Comparison of ENCODE assay signal across 26 mouse cellular contexts in genomic region chr12:4836959-4837358, GRCm38 (mm10). TPM values are rescaled to one million over a fixed set of nuclear protein-coding genes. Genes with fewer than 3 reads are reported as not detected.
DNase-seq lines count a peak whose midpoint lies in the region; ATAC-seq and TF ChIP-seq lines count a peak whose summit lies in the region.
"Had no signal": no experiment of that assay in that cellular context is flagged by ENCODE, and none has a peak within 500 bp of the region (broad histone marks: within the 10 kb centered on the region; RNA-seq: fewer than 3 reads in every experiment).

No protein-coding gene starts in this region.

- DNase-seq in adrenal gland, adult 8-10 months: peak; percentile 25
- no peak for DNase-seq in adrenal gland, postnatal 25 days
- DNase-seq in liver, postnatal 0 days: no peak
- DNase-seq in liver: no peak
- peak; percentile 36 for DNase-seq in adrenal gland, postnatal 10 days
- peak; percentile 12 to 29 for DNase-seq in adrenal gland, postnatal 36 days
- no peak for DNase-seq in urinary bladder, adult 2 months (ENCODE audit: low spot score)
- DNase-seq: cerebellum, adult 18-20 months; cerebellum, adult 9-10 months; cerebellum, postnatal 14 days; gastrocnemius, postnatal 25 days; heart, adult 18-20 months; heart, postnatal 10 days; heart, postnatal 36 days; kidney, adult 18-20 months had no signal

- WGBS in liver, postnatal 0 days (ENCODE audit: insufficient replicate concordance): 48% methylated on average over 4 of the region's 4 CpGs

- no peak for TF ChIP-seq EP300 in liver, postnatal 0 days (IDR thresholded peaks at IDR 0.05; ENCODE audit: low read depth)

- H3K4me3 ChIP-seq in liver, postnatal 0 days (ENCODE audit: low read depth, low read length): no peak overlapping the region
- H3K4me3 ChIP-seq: forebrain, embryonic 10.5 days; forebrain, embryonic 13.5 days; heart, embryonic 12.5 days; heart, embryonic 15.5 days had no signal

- H3K9me3 ChIP-seq in liver, postnatal 0 days (ENCODE audit: low read length): no peaks in the 10 kb centered on the region
- H3K9me3 ChIP-seq: forebrain, embryonic 10.5 days; forebrain, embryonic 13.5 days; heart, embryonic 12.5 days; heart, embryonic 15.5 days had no signal

- peak; percentile 59 for ATAC-seq in liver, postnatal 0 days
- no peak for ATAC-seq in cerebellum, adult (ENCODE audit: insufficient number of reproducible peaks, low FRiP score, low TSS enrichment)
- ATAC-seq: activated CD4-positive, CD25-positive, alpha-beta regulatory T cell, adult 4 months; CD4-positive, CD25-positive, alpha-beta regulatory T cell, adult 4 months; forebrain, embryonic 13.5 days; forebrain, embryonic 16.5 days; hindbrain, postnatal 0 days; inflammation-experienced regulatory T-cells, adult 6 months had no signal

- peaks cover 10% of the 10 kb centered on the region; the same call in 1 of the 2 replicates for H3K4me1 ChIP-seq in liver, postnatal 0 days (ENCODE audit: insufficient read depth)

- H3K27me3 ChIP-seq in liver, postnatal 0 days (ENCODE audit: insufficient read depth, low read length): 0 out of 2 replicates have a peak, but pooled peaks cover 3% of the 10 kb centered on the region
- H3K27me3 ChIP-seq: heart, embryonic 12.5 days; heart, embryonic 15.5 days had no signal

- TF ChIP-seq CTCF in liver, postnatal 0 days (IDR thresholded peaks at IDR 0.05; ENCODE audit: low read depth): no peak

- 0 out of 2 replicates have a peak overlapping the region, but pooled peaks have one; percentile 25 for H3K27ac ChIP-seq in liver, postnatal 0 days (ENCODE audit: low read depth)
- H3K27ac ChIP-seq: forebrain, embryonic 10.5 days; forebrain, embryonic 13.5 days; heart, embryonic 15.5 days; hindbrain, embryonic 14.5 days; hindbrain, postnatal 0 days had no signal

- H3K36me3 ChIP-seq in liver, postnatal 0 days (replicated peaks; ENCODE audit: insufficient read depth, low read length): no peaks in the 10 kb centered on the region; the same call in 1 of the 2 replicates
- H3K36me3 ChIP-seq: heart, embryonic 15.5 days had no signal

- H3K4me2 ChIP-seq in liver, postnatal 0 days (ENCODE audit: low read depth, low read length): no peak overlapping the region
- H3K4me2 ChIP-seq: forebrain, embryonic 13.5 days; heart, embryonic 12.5 days; heart, embryonic 15.5 days; hindbrain, embryonic 14.5 days had no signal

- H3K9ac ChIP-seq in liver, postnatal 0 days (replicated peaks): no peak overlapping the region
- H3K9ac ChIP-seq: forebrain, embryonic 13.5 days; heart, embryonic 12.5 days; heart, embryonic 15.5 days; hindbrain, embryonic 14.5 days had no signal

RNA-seq across cellular contexts. Expression of gene Fkbp1b, which starts 4.4 kb away (rescaled TPM):
- total RNA-seq in adrenal gland, adult 8-10 months (2022): 10 to 100 TPM in 1 of 4 experiments, 1 to 10 TPM in 3; 2.8 to 16.0 (median 7.2) TPM
- total RNA-seq in adrenal gland, postnatal 25 days (2021): 5.6 and 7.2 TPM in 2 replicates
- polyA plus RNA-seq in liver, postnatal 0 days (2015; fragmentation: Nextera tagmentation; extraction: Ambion mirVana): 3.1 and 4.6 TPM in 2 replicates
- total RNA-seq in adrenal gland, postnatal 10 days (2021): 10 to 100 TPM; 10.6 to 19.8 TPM
- 1 to 10 TPM; 4.2 to 5.4 TPM for total RNA-seq in adrenal gland, postnatal 36 days (2021)
- polyA plus RNA-seq in urinary bladder, adult 2 months (2012; rRNA removed): 9.5 and 9.8 TPM in 2 replicates
- polyA plus RNA-seq: activated CD4-positive, CD25-positive, alpha-beta regulatory T cell, adult 4 months; CD4-positive, CD25-positive, alpha-beta regulatory T cell, adult 4 months had no signal

RNA-seq across cellular contexts. Expression of gene Wdcp, which starts 6.1 kb away (rescaled TPM):
- 10 to 100 TPM; 10.1 to 13.0 (median 11.5) TPM for total RNA-seq in adrenal gland, adult 8-10 months (2022)
- total RNA-seq in adrenal gland, postnatal 25 days (2021): 8.6 and 11.4 TPM in 2 replicates
- polyA plus RNA-seq in liver, postnatal 0 days (2015; fragmentation: Nextera tagmentation; extraction: Ambion mirVana): 8.4 and 9.4 TPM in 2 replicates
- 10 to 100 TPM in 1 of 2 experiments, 1 to 10 TPM in 1; 9.5 to 11.4 TPM for total RNA-seq in adrenal gland, postnatal 10 days (2021)
- total RNA-seq in adrenal gland, postnatal 36 days (2021): 1 to 10 TPM; 7.3 to 8.4 TPM
- polyA plus RNA-seq in urinary bladder, adult 2 months (2012; rRNA removed): 8.4 and 8.9 TPM in 2 replicates

RNA-seq across cellular contexts. Expression of gene Sf3b6, which starts 19.6 kb away (rescaled TPM):
- 100 to 1,000 TPM in 3 of 4 experiments, 10 to 100 TPM in 1; 98.9 to 114 (median 103) TPM for total RNA-seq in adrenal gland, adult 8-10 months (2022)
- total RNA-seq in adrenal gland, postnatal 25 days (2021): 102 and 110 TPM in 2 replicates
- 130 and 135 TPM in 2 replicates for polyA plus RNA-seq in liver, postnatal 0 days (2015; fragmentation: Nextera tagmentation; extraction: Ambion mirVana)
- 100 to 1,000 TPM in 1 of 2 experiments, 10 to 100 TPM in 1; 87.9 to 101 TPM for total RNA-seq in adrenal gland, postnatal 10 days (2021)
- 100 to 1,000 TPM; 104 to 110 TPM for total RNA-seq in adrenal gland, postnatal 36 days (2021)
- 158 and 175 TPM in 2 replicates for polyA plus RNA-seq in urinary bladder, adult 2 months (2012; rRNA removed)

RNA-seq across cellular contexts. Expression of gene Mfsd2b, which starts 37.2 kb away (rescaled TPM):
- total RNA-seq in adrenal gland, adult 8-10 months (2022): 1 to 10 TPM in 1 of 4 experiments, under 1 TPM in 3; 0.67 to 1.8 (median 0.83) TPM
- total RNA-seq in adrenal gland, postnatal 25 days (2021): 0.64 and 1.2 TPM in 2 replicates
- 24.8 and 28.0 TPM in 2 replicates for polyA plus RNA-seq in liver, postnatal 0 days (2015; fragmentation: Nextera tagmentation; extraction: Ambion mirVana)
- total RNA-seq in adrenal gland, postnatal 10 days (2021): 1 to 10 TPM; 2.3 to 4.6 TPM
- total RNA-seq in adrenal gland, postnatal 36 days (2021): under 1 TPM; 0.30 to 0.60 TPM
- polyA plus RNA-seq in urinary bladder, adult 2 months (2012; rRNA removed): 1.1 TPM in 2 replicates

Comparison
In these comparisons a context has a peak if more than half of its experiments do, and no peak if none do; other contexts are left out.
1. DNase-seq: peak in adrenal gland, adult 8-10 months (single experiment), adrenal gland, postnatal 10 days (single experiment) and adrenal gland, postnatal 36 days (2 of 2); none in adrenal gland, postnatal 25 days (single experiment), liver, postnatal 0 days (single experiment), liver (single experiment) and urinary bladder, adult 2 months (single experiment).